Mouse (Mus musculus) lung, adult 2 months (tissue): ENCODE results near the gene Ubl4b.

Experiments used
- CTCF ChIP-seq: fragments of 200-500 bp; IDR thresholded peaks from 2 replicates; pipeline ENCODE4 v1.5.1; 2011; ENCODE audit warnings: mild to moderate bottlenecking, low read length, control low read depth; ENCODE audit not compliant: insufficient read depth
- POLR2A ChIP-seq: fragments of 200-500 bp; IDR thresholded peaks from 2 replicates; pipeline ENCODE4 v1.6.1; 2011; ENCODE audit warnings: low read depth, mild to moderate bottlenecking, control low read depth, low read length, borderline replicate concordance; ENCODE audit errors: extremely low read depth

DNA sequence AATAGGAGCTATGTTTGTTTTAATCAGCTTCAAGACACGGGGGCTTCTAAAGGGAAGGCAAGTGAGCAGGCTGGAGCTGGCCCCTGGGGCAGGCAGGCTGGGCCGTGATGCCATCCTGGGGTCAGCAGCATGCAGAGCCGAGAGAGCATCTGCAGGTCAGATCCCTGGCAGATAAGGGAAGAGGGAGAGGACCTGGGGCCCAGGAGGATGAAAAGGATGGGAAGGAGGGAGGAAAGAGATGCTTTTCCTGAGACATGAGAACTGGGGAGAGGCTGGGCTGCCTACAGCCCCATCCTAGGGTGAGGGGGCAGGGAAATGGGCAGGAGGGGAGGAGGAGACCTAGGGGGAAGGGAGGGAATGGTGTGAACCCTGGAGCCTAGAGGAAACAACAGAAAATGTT, 10.5 kb upstream of the Ubl4b start:
- no peak for TF ChIP-seq POLR2A
- TF ChIP-seq CTCF = no peak
